Mouse (Mus musculus) bone marrow, adult 2 months (tissue): ENCODE measurements around the gene Rad51b.

ENCODE experiments used
- CTCF ChIP-seq: fragments of 200-500 bp; IDR thresholded peaks from 2 replicates; pipeline ENCODE4 v1.5.1; 2011; ENCODE audit warnings: low read length, control low read depth; ENCODE audit not compliant: control insufficient read depth, insufficient read depth
- POLR2A ChIP-seq: fragments of 200-500 bp; IDR thresholded peaks from 2 replicates; pipeline ENCODE4 v1.6.1; 2011; ENCODE audit warnings: low read depth, mild to moderate bottlenecking, control low read depth, low read length, borderline replicate concordance; ENCODE audit not compliant: control insufficient read depth

GRCm38 (mm10) chr12:79585336-79585735 lies 288.3 kb downstream of the Rad51b start:
- no peak for TF ChIP-seq POLR2A
- TF ChIP-seq CTCF = no peak
